Mouse (Mus musculus) gonadal fat pad, adult 2 months (tissue): ENCODE measurements at regions not wholly inside any gene's neighbourhood (a gene's known extent, or its start where the extent isn't known, plus 50 kb on each side); places are given as distances from the start of the nearest gene placed in this dataset.

Source experiments
- DNase-seq: peaks from one replicate; pipeline ENCODE4 v3.0.0-alpha.2; 2012; ENCODE audit warnings: low read depth

DNA sequence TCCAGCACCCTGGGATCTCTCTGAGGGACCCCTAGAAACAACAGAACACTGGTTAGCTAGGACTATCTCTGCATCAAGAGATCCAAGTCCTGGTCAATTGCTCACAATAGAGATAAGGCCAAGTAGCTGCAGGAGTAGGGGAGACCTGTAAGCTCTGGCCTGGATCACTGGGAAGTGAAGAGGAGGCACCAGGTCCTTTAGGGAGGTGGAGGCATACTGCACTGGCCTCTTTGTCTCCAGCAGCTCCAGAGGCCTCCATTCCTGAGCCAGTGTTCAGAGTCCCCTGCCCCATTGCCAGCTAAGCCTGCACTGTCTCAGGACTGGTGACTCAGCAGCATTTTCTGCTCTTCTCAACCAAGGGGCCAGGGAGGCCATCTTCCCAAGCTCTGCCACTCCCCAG is 262.3 kb upstream of the Gm4791 start:
- DNase-seq = no peak

GRCm38 (mm10) chr9:46735664-46736067 is 262.9 kb upstream of the Gm4791 start:
- no peak for DNase-seq

GRCm38 (mm10) chr9:46728465-46728864 is 270.1 kb upstream of the Gm4791 start:
- DNase-seq = no peak

GRCm38 (mm10) chr9:46724231-46724630 is 274.3 kb upstream of the Gm4791 start:
- DNase-seq = no peak

DNA sequence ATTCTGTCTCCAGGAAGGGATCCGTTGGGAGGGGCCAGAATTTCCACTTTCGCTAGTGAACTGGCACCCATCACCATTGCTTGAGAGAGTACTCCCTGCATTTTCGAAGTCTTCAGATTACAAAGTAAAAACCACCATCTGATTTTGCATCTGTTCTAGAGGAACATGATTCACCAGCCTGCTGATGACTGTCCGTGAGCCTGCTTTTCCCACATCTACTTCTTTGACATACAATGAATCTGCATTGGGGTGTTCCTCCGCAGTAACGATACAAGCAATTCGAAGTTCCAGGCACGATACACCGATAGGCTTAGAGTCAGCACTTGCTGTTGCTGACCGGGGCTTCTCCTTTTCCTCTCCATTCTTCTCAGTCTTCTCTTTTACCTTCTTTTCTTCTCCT is 285.1 kb upstream of the Gm4791 start:
- no peak for DNase-seq

- DNase-seq = peak; percentile 1
These were observed 294.2 kb upstream of the Gm4791 start for GRCm38 (mm10) chr9:46704151-46704905.

DNA sequence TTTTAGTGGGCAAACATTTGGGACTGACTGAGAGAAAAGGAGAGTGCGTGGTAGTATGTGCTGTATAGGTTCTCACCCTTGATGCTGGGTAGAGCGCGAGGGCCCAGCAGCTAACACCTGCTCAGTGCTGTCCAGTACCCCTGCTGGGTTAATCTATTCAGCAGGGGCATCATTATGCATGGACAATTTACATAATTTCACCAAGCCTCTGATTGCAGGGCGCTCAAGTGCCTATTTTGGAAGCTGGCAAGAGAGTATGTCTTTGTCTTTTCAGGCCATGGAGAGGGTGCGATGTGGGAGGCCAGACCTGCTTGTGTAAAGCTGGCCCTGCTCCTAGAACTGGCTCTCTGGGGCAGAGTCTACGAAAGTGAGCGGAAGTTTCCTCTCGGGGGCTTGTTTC is 294.9 kb upstream of the Gm4791 start:
- no peak for DNase-seq

DNA sequence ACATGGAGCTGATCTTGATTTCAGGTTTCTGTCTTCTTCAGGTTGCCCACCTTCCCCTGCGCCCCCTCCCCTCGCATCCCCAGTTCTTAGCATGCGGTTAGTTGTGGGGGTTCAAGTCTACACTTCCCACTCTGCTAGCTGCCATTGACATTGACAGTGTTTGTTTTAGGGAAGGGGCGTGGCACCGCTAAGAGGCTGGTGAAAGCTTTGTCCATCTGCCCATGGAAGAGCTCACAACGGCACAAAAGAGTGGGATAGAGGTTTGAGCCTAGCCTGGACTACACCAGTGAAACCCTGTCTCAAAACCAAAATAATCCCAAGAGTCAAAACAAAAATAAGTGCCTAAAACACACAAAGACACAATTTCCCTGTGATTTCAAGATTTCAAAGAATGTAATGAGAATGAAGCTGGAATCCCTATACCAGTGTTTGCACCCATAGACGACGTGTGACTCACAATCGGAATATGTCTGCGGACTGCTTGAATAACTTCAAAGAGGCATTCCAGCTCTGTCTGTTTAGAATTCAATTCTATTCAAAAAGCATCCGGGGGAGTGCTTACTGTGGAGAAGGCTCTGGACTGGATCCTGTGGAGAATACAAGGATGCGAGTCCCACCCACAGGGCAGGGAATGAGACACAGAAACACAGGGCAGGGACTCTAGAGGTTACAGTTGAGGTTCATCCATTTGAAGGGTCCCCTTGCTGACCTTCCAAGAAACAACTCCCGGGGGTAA is 295.5 kb upstream of the Gm4791 start:
- no peak for DNase-seq

DNA sequence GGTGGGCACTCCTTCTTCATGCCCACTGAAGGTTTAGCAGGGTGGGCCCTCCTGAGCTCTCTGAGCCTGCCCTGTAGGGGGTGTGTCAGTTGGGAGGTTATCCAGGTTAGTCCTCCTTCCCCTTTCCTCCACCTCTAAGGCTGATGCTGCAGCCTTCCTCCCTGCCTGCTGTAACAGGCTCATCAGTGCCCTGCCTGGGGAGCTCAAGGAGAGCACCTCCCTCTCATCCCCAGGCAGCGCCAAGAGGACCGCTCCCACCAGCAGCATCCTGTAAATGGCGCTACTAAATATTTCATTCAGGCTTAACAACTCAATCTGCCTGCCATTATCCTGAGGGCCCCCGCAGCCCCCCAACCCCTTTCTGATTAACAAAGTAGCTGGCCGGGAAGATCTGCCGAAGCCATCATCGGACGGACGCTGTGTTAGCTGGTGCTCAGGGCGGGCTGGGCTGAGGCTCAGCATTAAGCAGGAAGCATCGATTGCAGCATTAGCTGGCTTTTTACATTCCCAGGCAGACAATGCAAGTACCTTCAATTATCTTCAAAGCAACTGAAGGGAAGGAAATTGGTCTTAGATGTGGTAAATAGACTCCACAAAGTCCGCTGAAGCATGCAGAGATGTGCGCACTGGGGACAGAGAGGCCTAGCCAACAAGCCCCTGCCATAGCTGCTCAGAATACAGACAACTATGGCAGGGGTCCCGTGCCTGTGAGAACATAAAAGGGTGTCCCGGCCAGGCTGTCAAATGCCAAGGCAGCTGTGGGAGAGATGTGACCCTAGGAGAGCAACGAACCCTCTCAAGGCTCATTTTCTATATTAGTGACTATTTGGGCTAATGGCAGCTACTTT is 296.3 kb upstream of the Gm4791 start:
- DNase-seq = no peak

GRCm38 (mm10) chr9:46696171-46696570 is 302.4 kb upstream of the Gm4791 start:
- no peak for DNase-seq

DNA sequence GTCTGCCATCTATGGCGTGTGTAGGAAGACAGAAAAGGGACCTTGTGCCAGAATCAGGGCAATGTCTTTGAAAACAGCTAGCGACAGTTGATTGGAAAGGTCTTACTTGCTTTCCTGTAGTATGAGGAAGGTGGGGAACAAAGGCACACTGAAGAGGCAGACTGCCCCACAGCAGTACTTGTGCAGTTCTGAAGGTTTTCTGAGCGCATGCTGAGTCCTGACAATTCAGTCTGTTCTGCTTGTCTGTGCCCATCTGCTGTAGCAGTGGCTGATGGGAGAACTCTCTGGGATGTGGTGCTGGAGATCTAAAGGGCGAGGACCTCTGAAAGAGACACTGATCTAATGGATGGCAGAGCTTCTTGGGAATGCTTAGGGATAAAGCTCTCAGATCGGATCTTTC is 309.2 kb upstream of the Gm4791 start:
- DNase-seq = no peak

DNA sequence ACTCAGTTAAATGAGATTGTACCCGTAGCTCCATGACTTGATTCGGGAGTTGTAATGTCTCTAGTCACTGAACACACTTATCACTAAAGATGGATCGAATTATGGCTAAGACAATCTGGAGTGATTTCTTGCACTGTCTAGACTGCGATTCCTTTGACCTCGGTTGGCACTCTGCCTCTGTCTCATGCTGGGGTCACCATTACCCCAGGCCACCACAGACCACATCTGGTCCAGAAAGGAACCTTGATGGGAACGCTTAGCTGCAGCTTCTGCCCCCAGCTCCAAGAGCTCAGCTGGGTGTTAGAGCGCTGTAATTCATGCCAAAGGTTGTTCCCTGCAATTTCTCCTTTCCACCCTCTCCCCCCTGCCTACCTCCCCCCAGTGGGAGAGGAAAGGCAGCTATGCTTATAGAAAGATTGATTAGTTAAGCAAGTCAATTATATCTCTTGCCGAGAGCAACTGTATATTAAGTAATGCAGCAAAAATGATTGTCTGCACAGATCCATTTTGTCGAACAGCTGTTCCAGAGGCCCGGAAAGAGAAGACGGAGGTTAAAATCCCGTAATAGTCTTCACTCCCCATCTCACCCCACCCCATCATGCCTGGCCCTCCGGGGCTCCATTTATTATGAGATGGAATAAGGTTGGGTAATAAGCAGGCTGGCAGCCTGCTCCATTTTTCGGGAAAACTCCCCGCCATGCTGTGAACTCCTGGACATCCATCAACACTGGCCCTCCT is 314.3 kb upstream of the Gm4791 start:
- DNase-seq = no peak

GRCm38 (mm10) chr9:46672050-46672449 is 326.5 kb upstream of the Gm4791 start:
- DNase-seq = no peak

GRCm38 (mm10) chr9:46654422-46654821 is 334.6 kb upstream of the 4931429L15Rik start:
- no peak for DNase-seq

GRCm38 (mm10) chr9:46647238-46647922 is 327.6 kb upstream of the 4931429L15Rik start:
- no peak for DNase-seq

GRCm38 (mm10) chr9:46645469-46645884 is 325.7 kb upstream of the 4931429L15Rik start:
- no peak for DNase-seq

- no peak for DNase-seq
These were observed 323.8 kb upstream of the 4931429L15Rik start for GRCm38 (mm10) chr9:46643551-46643950.

DNA sequence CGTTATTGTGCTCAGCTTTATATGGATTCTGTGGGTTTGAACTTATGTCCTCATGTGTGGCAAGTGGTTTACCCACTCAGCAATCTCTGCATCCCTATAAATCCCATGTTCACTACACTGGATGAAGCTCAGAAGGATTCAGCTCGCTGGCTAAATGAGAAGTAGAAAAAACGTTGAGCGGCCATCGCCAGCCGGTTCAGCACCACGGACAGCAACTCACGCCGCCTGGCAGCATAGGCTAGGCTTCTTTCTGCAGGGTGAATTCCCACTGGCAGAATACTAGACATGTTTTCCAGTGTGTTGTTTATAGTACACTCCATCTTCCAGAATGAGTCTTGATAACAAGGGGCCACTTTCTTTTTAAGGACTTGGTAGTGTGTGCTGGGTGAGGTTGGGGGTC is 322.9 kb upstream of the 4931429L15Rik start:
- no peak for DNase-seq

DNA sequence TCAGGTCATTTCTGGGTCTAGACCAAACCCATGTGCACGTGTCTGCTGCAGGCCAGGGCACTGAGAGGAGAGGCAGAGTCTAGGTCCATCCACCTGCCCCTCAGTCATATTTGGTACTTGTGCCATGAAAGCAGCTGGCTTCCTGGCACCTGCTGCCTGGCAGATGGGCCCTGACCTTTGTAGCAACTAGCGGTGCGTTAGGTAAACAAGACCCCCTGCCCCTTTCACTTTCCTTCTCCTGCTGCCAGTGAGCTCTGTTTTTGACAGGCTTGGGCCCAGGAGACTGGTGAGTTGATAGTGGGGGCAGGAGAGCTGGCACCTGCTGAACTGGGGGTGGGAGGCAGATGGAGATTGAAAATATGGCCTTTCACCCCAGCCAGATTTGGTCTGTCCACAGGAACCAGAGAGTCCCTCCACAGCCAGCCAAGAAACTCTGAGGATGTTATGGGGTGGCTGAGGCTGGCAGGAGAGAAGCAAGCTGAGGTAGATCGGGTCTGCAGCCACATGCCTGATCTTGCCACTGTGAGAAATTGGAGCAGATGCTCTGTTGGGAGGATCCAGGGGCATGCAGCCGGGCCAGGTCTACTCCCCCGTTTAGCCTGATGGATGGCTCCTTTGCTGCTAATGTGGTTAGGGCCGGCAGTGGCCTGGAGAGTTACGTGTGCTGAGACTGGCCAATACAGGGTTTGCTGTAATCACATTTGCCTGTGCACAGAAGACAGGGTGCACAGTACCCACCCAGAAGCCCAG is 316.6 kb upstream of the 4931429L15Rik start:
- no peak for DNase-seq

GRCm38 (mm10) chr9:46633952-46634351 is 314.2 kb upstream of the 4931429L15Rik start:
- no peak for DNase-seq
